Mouse (Mus musculus) heart, adult 11 months (tissue): ENCODE results near the gene Slc35f5.
A peak's percentile ranks its signal among the peaks of the same experiment; 100 is the strongest.

Experiments used
- DNase-seq: peaks from one replicate; pipeline ENCODE4 v3.0.0; 2022

Gene Slc35f5

GRCm38 (mm10) chr1:125560259-125561192 lies at the start of gene Slc35f5:
TSS of gene Slc35f5 (plus strand) at chr1:125560595.
- DNase-seq, result peak; percentile 100

DNA sequence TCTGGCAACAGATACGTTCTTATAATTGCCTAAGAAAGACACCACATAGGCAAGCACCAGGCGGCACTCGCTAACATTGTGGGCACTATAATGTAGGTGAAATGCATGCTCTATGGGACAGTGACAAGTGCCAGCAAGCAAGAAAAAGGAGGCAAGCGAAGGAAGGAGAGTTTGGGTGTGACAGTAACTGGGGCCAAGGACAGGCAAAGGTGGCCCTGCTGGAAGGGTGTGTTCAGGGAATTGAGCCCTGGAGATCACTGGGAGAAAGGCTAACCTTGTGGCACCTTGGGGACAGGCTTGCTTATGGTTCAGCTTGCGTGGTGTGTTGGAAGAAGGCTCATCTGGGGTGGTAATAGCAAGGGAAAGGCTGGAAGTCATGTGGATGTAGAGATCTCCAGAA lies 45.7 kb upstream of the Slc35f5 start:
- peak; percentile 76 for DNase-seq

- DNase-seq, result peak; percentile 31
These were observed 43.3 kb upstream of the Slc35f5 start for GRCm38 (mm10) chr1:125516910-125517659.

DNA sequence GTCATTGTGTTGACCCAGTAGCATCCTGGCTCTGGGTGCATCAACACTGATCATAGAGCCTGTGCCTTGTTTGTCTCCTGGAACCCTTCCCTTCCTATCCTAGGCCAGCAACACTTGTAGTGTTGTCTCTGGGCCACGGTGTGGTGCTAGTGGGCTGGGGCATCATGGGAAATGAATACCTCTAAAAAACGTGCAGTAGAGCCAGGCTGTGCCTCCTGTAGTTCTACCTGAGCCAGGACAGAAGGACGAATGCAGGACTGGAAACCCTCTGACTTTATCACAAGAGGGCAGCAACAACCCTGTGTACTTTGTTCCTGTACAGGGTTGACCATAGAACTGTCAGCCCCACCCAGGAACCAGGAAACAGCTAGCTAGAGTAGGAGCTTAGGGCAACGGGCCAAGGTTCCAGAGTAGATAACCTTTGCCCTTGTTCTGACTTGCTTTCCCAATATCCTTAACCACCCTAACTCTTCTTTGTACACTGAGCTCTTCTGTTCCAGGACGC lies 41.2 kb upstream of the Slc35f5 start:
- peak; percentile 97 for DNase-seq

DNA sequence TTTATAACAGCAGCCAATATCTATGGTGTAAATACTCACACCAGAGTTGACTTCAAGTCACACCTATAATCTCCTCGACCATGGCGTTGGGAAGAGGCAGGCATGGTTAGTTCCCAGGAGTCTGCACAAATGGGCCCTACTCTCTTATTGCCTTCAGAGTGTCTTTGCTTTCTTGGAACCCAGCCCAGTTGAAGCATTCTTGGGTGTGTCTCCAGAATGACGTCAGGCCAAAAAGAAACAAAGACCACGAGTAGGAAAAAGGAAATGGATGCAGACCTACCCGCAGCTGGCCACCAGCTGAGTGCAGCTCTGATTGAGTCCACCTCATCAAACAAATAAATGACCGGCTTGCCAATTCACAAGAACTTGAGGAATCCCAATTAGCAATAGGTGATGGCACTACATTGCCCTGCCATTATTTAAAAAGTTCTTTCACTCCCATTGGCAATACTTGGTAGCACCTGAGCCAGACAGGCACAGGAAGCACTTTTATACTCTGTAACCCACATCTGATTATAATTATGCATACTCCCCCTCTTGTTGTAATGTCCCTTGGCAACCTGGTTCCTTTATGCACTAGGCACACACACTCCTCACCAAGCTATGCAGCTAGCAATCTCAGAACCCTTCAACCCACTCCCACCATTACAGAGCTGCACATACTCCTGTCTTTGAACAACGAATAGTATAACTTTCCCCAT lies 34.3 kb upstream of the Slc35f5 start:
- DNase-seq, result peak; percentile 97

DNA sequence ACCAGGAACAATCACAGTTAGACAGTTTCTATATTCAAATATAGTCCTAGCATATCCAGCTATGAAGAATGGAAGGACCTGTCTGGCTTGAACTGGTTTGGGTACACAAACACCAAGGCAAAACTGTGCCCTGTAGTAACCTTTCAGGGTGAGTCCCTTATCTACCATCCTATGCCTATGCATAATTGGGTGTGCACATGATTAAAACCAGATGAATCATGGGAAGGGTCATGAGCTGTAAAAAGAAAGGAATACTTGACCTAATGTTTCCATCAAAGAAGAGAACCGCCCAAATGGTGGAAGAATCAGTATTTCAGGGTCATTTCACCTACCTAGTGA lies 33.8 kb upstream of the Slc35f5 start:
- DNase-seq, result no peak

DNA sequence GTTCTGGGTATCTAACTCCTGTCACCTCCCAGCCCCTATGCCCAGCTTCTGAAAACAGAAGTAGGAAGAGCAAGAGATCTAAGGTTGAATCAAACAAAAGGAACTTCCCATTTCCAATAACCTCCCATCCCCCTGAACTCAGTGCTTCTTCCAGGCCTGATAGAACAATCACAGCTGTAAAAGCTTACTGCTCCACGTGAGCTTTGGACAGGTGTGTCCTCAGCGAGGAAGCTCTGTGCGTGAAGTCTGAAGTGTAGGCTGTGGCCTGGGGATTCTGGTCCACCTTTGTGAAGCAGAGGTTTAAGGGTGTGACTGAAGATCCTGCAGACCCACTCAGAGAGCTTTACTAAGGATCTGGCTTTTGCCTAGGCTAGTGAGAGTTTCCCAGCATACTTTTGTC lies 33.0 kb upstream of the Slc35f5 start:
- peak; percentile 71 for DNase-seq

GRCm38 (mm10) chr1:125533180-125533912 lies 27.0 kb upstream of the Slc35f5 start:
- DNase-seq, result peak; percentile 10

- no peak for DNase-seq
These were observed 23.3 kb upstream of the Slc35f5 start for GRCm38 (mm10) chr1:125537131-125537530.

- no peak for DNase-seq
These were observed 22.6 kb upstream of the Slc35f5 start for GRCm38 (mm10) chr1:125537776-125538175.

DNA sequence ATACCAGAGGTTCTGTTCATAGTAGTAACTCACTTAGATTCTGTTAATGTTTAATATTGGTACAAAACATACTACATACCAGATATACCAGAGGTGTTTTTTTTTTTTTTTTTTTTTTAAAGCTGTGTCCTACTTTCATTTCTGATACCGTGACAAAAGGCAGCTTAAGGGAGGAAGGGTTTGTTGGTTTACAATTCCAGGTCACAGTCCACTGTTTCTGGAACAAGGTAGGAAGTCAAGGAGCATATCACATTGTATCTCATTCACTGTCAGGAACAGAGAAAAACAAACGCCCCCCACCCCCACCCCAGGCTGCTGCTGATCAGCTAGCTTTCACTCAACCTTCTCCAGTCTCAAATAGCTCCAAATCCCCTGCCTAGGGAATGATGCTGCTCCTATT lies 21.1 kb upstream of the Slc35f5 start:
- DNase-seq, result no peak

- DNase-seq, result peak; percentile 97
These were observed 18.1 kb upstream of the Slc35f5 start for GRCm38 (mm10) chr1:125542008-125542999.

GRCm38 (mm10) chr1:125549872-125550271 lies 10.5 kb upstream of the Slc35f5 start:
- no peak for DNase-seq

GRCm38 (mm10) chr1:125550359-125550758 lies 10.0 kb upstream of the Slc35f5 start:
- DNase-seq, result no peak

DNA sequence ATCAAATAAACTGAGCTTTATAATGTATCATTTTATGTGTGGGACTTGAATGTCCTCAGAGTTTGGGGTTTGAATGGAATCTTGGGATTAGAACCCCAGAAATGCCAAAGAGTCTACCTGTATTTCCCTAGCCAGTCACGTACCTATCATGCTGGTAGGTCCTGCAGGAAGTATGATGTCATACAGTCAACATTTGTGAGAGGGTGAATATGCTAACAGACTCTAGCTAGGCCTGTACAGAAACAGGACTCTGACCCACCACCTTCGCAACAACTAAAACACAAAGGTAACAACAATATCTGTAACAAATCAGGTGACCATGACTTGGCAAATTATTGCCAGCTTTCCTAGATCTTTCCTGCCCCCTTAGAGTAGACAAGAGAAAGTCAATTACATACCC lies 8.8 kb upstream of the Slc35f5 start:
- no peak for DNase-seq

DNA sequence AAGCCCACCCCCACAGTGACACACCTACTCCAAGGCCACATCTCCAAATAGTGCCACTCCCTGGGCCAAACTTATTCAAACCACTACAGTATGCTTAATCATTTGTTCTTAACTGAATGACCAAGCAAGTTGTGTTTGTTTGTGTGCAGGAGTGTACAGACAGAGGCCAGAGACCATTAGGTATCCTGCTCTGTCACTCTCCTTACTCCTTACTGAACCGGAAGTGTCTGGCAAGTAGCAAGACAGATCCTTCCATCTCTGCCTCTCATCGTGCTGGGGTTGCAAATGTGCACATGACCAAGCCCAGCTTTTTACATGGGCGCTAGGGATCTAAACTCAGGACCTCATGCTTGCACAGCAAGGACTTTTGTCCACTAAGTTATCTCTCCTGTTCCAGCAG lies 1.1 kb upstream of the Slc35f5 start:
- peak; percentile 88 for DNase-seq

DNA sequence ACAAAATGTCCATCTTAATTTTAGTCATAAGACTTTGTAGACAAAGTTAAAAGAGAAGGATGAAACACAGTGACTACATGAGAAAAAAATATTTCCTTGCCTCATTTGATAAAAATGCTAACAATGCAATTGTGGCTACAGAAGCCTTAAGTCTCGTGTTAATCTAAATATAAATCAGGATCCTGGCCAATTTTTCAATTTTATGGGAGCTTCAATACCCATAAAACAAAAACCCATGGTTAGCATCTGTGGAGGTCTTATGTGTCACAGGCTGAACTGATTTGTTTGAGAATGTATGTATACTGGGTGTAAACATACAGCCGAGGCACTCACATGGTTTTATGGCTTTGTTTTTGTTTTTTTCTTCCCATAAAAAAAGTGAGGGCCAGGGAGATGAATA lies 674 bp upstream of the Slc35f5 start:
- DNase-seq, result no peak

DNA sequence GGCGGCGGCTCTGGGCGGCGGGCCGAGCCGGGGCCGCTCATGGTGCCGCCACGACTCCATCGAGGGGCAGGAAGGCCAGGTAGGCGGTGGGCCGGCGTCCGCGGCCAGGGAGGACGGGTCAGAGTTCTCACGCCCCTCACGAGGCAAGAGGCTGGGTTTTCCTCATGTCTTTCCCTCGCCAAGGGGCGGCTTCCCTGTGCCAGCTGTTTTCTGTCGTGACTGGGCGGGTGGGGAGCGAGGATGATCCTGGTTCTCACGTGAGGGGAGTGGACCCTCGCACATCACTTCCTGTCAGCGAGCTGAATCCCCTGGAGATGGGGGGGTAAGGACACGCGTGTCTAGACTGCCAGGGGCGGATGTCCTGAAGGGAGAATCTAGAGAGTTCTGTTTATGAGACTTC lies 811 bp downstream of the Slc35f5 start:
- DNase-seq, result no peak

DNA sequence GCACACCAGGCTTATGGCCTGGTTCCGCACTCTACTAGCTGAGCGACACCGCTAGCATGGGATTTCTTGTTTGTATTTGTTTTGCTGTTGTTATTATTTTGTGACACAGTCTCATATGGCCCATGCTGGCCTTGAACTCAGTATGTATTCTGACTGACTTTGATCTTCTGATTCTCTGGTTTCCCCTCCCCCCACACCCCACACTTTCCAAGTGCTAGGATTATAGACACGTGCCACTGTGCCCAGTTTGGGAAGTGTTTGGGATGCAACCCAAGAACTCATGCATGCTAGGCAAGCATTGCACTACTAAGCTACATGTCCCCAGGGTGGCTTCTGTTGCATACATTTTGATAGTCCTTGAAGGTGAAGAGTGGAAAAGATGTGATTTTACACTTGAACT lies 1.4 kb downstream of the Slc35f5 start:
- DNase-seq, result peak; percentile 93

DNA sequence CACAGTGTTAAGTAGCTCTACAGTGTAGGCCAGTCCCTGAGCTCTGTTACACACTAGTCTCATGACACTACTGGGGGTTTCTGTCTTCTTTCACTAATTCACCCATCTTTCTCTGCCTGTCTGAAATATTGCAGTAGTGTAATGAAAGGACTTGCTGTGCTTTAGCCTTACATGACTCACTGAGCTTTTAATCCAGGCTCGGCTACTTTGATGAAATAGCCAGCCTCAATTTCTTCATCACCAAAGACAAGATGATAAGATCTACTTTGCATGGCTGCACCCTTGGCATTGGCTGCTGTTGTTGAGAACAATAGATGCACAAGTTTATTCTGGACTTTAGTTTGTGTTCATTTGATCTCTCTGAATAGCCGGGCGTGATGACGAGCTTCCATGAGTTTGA lies 7.7 kb downstream of the Slc35f5 start:
- DNase-seq, result peak; percentile 30

DNA sequence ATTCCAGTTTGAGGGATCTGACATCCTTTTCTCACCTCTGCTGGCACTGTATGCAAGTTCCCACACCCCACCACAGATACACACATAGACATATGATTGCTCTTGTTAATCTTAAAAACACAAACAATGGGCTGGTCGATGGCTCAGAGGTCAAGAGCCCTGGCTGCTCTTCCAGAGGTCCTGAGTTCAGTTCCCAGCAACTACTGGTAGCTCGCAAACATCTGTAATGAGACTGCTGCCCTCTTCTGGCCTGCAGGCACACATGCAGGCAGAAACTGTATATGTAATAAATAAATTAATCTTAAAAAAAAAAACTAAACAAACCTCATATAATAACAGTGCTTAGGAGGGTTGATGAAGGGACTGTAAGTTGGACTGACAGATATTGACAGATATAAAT lies 13.8 kb downstream of the Slc35f5 start:
- peak; percentile 82 for DNase-seq
